Comparison of ENCODE assay signal across 28 mouse cellular contexts in the genomic region with DNA sequence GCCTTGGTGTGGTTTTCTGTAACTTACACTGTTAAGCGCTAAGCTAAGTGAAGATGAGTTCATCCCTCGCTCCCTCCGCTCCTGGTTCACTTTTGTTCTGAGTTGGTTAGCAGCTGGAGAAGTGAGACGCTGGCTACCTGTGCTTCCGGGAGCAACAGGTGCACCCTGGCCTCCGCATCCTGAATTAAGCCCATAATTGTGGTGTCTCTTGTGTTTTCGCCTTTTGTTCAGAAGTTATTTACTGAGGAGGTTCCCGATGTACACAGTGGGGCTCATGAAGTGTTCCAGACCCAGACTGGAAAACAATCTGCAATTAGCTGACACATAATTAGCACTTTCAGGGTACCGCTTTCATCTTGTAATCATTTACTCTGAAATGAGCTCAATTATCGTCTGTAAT.
"Had no signal": no experiment of that assay in that cellular context is flagged by ENCODE, and none has a peak within 500 bp of the region (broad histone marks: within the 10 kb centered on the region; RNA-seq: fewer than 3 reads in every experiment).

No protein-coding gene starts in this region.

- H3K27me3 ChIP-seq: heart, embryonic 12.5 days; hindbrain, embryonic 12.5 days; intestine, embryonic 15.5 days; kidney, embryonic 15.5 days; limb, embryonic 13.5 days; limb, embryonic 15.5 days; liver, embryonic 12.5 days had no signal

- ATAC-seq: hindbrain, embryonic 16.5 days; inflammation-experienced regulatory T-cells, adult 6 months; intestine, embryonic 15.5 days; intestine, postnatal 0 days; liver, embryonic 12.5 days had no signal

- H3K9ac ChIP-seq: heart, embryonic 12.5 days; hindbrain, embryonic 12.5 days; hindbrain, embryonic 14.5 days; intestine, embryonic 15.5 days; kidney, embryonic 15.5 days; limb, embryonic 13.5 days; limb, embryonic 15.5 days; liver, embryonic 12.5 days; liver, embryonic 14.5 days had no signal

- H3K4me3 ChIP-seq: gastrocnemius, adult 2 months; heart, embryonic 10.5 days; heart, embryonic 12.5 days; hindbrain, embryonic 10.5 days; hindbrain, embryonic 12.5 days; intestine, embryonic 15.5 days; kidney, embryonic 15.5 days; limb, embryonic 13.5 days; limb, embryonic 15.5 days; liver, embryonic 12.5 days had no signal

- DNase-seq: gastrocnemius, adult 2 months; gastrocnemius, postnatal 10 days; gastrocnemius, postnatal 25 days; heart, adult 18-20 months; heart, postnatal 10 days; heart, postnatal 4 days; kidney, adult 18-20 months; kidney, adult 8-10 months; kidney, postnatal 14 days; kidney, postnatal 36 days; layer of hippocampus, adult 9-11 months; layer of hippocampus, postnatal 36 days; left cerebral cortex, postnatal 4 days had no signal

- H3K4me1 ChIP-seq: heart, embryonic 10.5 days; heart, embryonic 12.5 days; hindbrain, embryonic 10.5 days; hindbrain, embryonic 12.5 days; intestine, embryonic 15.5 days; kidney, embryonic 15.5 days; limb, embryonic 13.5 days; limb, embryonic 15.5 days; liver, embryonic 12.5 days had no signal

- H3K9me3 ChIP-seq: heart, embryonic 10.5 days; heart, embryonic 12.5 days; hindbrain, embryonic 10.5 days; hindbrain, embryonic 12.5 days; intestine, embryonic 15.5 days; kidney, embryonic 15.5 days; limb, embryonic 13.5 days; limb, embryonic 15.5 days; liver, embryonic 12.5 days had no signal

- H3K27ac ChIP-seq: gastrocnemius, adult 2 months; heart, embryonic 10.5 days; hindbrain, embryonic 10.5 days; hindbrain, embryonic 12.5 days; hindbrain, embryonic 14.5 days; intestine, embryonic 15.5 days; kidney, embryonic 15.5 days; kidney, postnatal 0 days; limb, embryonic 13.5 days; limb, embryonic 15.5 days; liver, embryonic 12.5 days; liver, embryonic 14.5 days had no signal

- H3K4me2 ChIP-seq: heart, embryonic 12.5 days; hindbrain, embryonic 12.5 days; hindbrain, embryonic 14.5 days; intestine, embryonic 15.5 days; kidney, embryonic 15.5 days; limb, embryonic 13.5 days; limb, embryonic 15.5 days; liver, embryonic 12.5 days had no signal
